Mouse (Mus musculus) ovary, adult 18-20 months (tissue): ENCODE data around the gene Gfpt2.
"Not testable (repeated sequence)": the region's sequence is repeated elsewhere in the genome, so short reads cannot be mapped to it uniquely, and the experiment has no call there.

ENCODE experiments used
- DNase-seq: peaks from one replicate; pipeline ENCODE4 v3.0.0; 2022; ENCODE audit warnings: low spot score, mixed read lengths

Gene Gfpt2

GRCm38 (mm10) chr11:49794342-49795144, 565 bp downstream of the Gfpt2 start:
- DNase-seq = peak; percentile 5

GRCm38 (mm10) chr11:49798931-49799330, 5.0 kb downstream of the Gfpt2 start:
- DNase-seq = no peak

DNA sequence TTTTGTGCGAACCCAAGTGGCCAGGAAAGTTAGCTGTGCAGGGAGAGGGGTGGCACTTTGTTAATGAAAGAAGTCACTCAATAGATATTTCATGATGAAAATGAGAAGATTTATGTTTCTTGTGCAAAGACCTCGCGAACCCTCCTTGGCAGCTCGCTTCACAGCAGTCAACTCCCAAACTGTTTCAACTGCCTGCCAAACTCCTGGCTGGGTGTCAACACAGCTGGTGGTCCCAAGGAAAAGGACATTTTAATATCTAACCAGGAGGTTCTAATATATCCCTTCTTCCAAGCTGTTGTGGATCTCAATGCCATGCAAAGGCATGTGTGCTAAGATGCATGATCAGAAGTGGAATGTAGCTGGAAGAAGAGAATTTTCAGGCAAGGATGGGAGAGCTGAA, 7.5 kb downstream of the Gfpt2 start:
- DNase-seq = no peak

DNA sequence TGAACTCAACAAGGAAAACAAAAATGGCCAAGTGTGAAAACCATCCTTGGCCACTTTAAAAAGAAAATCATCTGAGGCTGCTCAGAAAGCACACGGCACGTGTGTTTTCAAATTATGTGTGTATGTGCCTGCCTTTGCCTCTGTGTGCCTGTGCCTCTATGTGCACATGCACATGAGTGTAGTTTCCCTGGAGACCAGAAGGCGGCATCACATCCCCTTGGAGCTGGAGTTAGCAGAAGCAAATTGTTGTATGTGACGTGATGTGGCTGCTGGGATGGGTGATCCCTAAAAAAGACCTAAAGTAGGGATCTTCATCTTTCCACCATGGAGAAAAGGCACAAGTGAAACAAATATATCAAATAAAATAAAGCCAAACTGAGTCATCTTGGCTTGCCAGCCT, 9.8 kb downstream of the Gfpt2 start:
- no peak for DNase-seq

GRCm38 (mm10) chr11:49806218-49806617, 12.2 kb downstream of the Gfpt2 start:
- no peak for DNase-seq

DNA sequence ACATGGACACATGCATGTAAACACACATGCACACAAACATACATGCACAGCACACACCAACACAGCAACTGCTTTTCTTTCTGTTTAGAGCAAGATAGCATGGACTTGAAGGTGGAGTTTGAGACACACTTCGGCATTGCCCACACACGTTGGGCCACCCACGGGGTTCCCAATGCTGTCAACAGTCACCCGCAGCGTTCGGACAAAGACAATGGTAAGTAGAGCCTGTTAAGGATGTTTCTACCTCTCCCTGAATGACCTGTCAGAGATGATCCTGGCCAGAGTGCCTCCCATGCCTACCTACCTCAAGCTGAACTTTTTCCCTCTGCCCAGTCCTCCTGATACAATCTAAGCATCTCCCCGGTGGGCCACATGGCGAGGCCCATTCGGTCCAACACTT, 15.0 kb downstream of the Gfpt2 start:
- no peak for DNase-seq

- DNase-seq = not testable (repeated sequence)
Observed at GRCm38 (mm10) chr11:49810696-49811095, 16.7 kb downstream of the Gfpt2 start.

GRCm38 (mm10) chr11:49811099-49811541, 17.1 kb downstream of the Gfpt2 start:
- DNase-seq = peak; percentile 28

DNA sequence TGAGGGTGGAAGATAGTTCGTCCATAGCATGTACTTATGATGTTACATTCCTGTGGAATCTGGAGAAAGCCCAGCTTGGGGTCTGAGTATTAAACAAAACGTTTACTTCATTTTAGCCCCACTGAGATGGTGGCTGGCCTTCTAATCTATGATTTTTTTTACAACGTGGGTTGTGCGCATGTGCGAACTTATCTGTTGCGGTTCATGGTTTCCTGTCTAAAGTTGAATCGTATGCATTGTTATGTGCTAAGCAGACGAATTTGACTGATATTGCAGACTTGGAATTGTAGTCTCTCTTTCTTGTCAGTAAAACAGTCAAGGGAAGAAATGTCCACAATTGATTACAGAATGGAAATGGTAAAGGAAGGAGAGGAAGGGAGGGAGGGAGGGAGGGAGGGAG, 17.9 kb downstream of the Gfpt2 start:
- no peak for DNase-seq

- DNase-seq = no peak
Observed at GRCm38 (mm10) chr11:49818869-49819566, 25.0 kb downstream of the Gfpt2 start.

DNA sequence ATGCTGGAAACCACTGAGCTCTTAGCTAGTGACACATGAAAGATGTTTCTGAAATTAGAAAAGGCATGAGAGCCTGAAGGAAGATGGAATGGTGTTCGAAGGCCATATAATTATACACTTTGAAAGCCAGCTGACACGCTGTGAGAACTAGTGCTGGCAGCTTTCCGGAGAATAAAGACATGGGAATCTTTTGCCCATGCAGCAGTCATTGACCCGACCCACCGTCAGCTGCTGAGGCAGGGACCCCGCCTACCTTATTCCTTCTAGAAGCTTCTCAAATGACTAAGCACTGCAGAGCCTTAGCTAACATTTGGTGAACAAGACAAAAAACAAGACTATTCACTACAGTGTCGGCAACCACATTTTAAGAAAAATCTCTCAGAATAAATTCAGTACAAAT, 25.7 kb downstream of the Gfpt2 start:
- no peak for DNase-seq

GRCm38 (mm10) chr11:49820928-49821327, 26.9 kb downstream of the Gfpt2 start:
- DNase-seq = no peak

GRCm38 (mm10) chr11:49821546-49821945, 27.6 kb downstream of the Gfpt2 start:
- DNase-seq = no peak

DNA sequence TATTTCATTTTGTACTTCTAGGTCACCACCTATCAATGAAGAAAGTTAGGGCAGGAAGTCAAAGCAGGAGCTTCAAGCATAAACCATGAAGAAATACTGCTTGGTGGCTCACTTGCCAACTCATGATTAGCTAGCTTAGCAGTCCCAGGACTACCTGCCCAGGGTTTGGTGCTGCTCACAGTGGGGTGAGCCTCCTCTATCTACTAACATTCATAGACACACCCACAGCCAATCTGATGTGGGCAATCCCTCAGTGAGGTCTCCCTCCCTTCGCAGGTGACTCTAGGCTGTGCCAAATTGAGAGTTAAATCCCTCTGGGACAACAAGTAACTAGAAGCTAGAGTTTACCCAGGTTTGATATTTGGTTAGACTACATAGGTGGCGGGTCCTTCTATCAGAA, 28.4 kb downstream of the Gfpt2 start:
- no peak for DNase-seq

- DNase-seq = no peak
Observed at GRCm38 (mm10) chr11:49824896-49825295, 30.9 kb downstream of the Gfpt2 start.

DNA sequence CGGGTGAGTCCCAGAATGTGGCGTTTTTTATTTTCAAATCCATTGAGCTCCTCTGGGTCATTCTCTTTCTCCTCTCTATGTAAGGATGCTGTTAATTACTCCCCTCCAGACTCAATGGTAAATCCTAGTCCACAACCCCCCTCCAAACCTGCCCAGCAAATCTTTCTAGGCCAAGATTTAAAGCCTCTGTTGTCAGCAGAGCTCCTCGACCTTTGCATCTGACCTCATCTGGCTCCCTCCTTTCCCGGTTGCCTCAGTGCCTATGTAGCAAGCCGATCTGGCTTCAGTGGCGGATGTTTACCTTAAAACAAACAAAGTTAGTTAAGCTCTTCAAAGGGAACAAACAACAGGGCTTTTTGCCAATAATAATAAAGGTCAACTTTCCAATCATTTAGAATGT, 33.3 kb downstream of the Gfpt2 start:
- DNase-seq = no peak

DNA sequence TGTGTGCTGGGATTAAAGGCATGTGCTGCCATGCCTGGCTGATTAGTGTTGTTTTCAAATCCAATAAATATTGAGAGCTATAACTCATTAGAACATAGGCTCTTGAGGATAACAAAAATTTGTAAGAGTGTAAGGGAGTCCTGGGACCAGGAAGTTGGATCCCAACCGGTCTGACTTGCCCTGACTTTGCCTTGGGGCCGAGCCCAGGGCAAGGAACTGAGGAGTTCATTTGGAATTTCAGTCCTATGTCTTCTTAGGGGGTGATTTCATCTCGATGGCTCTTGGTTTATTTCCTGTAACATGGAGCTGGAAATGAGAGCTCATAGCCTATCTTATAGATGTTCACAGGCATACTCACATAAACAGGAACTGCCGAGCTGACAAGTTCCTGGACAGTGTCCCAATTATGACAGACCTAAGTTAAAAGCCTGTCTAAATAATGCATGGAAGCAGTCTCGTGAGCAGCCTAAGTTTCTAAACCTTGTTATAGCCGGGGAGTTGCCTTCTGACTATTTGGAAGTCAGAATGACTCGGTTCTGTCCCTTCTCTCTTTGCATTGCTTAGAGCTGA, 35.3 kb downstream of the Gfpt2 start:
- DNase-seq = no peak

- no peak for DNase-seq
Observed at GRCm38 (mm10) chr11:49831980-49832379, 38.0 kb downstream of the Gfpt2 start.

- no peak for DNase-seq
Observed at GRCm38 (mm10) chr11:49832962-49833361, 39.0 kb downstream of the Gfpt2 start.

- DNase-seq = no peak
Observed at GRCm38 (mm10) chr11:49834248-49834647, 40.3 kb downstream of the Gfpt2 start.

DNA sequence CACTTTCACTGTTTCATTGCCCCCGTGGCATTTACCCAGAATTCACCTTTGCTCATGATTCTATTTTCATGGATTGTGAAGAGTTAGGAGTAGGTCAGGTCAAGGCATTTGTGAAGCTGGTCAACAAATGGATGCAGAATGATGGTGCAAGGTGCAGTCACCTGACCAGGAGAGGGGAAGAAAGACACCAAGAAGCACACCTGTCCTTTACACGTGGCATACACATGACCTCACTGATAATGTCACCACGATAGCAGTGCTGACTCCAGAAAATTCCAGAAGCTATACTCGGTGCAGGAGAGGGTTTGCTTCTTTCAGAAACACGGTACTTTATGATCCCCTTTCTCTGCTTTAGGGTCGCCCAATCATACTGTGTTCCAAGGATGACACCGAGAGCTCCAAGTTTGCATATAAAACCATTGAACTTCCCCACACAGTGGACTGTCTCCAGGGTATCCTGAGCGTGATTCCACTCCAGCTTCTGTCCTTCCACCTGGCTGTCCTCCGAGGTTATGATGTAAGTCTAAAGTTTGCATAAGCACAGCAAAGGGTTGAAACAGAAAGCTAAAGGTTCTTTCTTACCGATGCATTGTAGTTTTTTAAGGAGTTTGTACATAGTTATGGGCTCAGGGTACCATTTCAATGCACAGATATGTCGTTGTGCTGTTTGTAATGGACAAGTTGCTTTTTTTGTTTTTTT, 41.4 kb downstream of the Gfpt2 start:
- no peak for DNase-seq

- no peak for DNase-seq
Observed at GRCm38 (mm10) chr11:49837717-49838407, 43.9 kb downstream of the Gfpt2 start.
